Mouse (Mus musculus) MEL (cell line): ENCODE measurements around the gene Skor1.

ENCODE experiments used
- MAZ ChIP-seq: IDR thresholded peaks from 2 replicates; pipeline ENCODE4 v1.6.1; 2012; ENCODE audit warnings: low read depth, mild to moderate bottlenecking, inconsistent platforms, low read length, improper control_type of control experiment
- ZNF384 ChIP-seq: IDR thresholded peaks from 2 replicates; pipeline ENCODE4 v1.6.1; 2012; ENCODE audit warnings: low read depth, mild to moderate bottlenecking, inconsistent platforms, low read length, improper control_type of control experiment

DNA sequence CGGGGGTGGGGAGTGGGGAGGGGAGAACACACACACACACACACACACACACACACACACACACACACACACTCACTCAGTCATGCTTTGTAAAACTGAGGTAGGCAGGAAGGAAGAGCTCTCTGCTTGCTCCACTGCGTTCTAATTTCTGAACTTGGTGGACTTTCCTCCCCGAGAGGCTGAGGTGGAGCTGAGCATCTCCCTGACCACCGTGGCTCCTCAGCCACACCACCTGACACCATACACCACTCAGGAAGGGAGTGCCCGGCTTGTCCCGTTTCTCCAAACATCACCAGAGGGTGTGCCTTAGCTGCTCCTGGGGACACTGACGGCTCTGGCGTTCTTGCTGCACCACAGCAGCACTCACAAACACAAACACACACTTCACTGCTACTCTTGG lies 29.5 kb upstream of the Skor1 start:
- TF ChIP-seq MAZ: no peak
- no peak for TF ChIP-seq ZNF384
